Mouse (Mus musculus): Measurements from ENCODE around the gene Dnajb11.

GRCm38 (mm10) chr16:22883441-22883840, 25.8 kb downstream of the Dnajb11 start:
- no peak for TF ChIP-seq POLR2A (IDR thresholded peaks at IDR 0.05; ENCODE audit: borderline replicate concordance, control insufficient read depth, low read depth, low read length)
- no peak for TF ChIP-seq CTCF (IDR thresholded peaks at IDR 0.05; ENCODE audit: control insufficient read depth, insufficient read depth, low read length)

All from bone marrow, adult 2 months (tissue).